Mouse (Mus musculus) liver, adult 2 months (tissue): ENCODE results near the gene Cideb.

Source experiments
- CTCF ChIP-seq: fragments of 200-500 bp; IDR thresholded peaks from 2 replicates; pipeline ENCODE4 v1.5.1; 2011; ENCODE audit warnings: low read depth, low read length, control low read depth
- POLR2A ChIP-seq: fragments of 200-500 bp; IDR thresholded peaks from 2 replicates; pipeline ENCODE4 v1.6.1; 2011; ENCODE audit warnings: low read length, control low read depth; ENCODE audit not compliant: insufficient read depth; ENCODE audit errors: extremely low read depth

DNA sequence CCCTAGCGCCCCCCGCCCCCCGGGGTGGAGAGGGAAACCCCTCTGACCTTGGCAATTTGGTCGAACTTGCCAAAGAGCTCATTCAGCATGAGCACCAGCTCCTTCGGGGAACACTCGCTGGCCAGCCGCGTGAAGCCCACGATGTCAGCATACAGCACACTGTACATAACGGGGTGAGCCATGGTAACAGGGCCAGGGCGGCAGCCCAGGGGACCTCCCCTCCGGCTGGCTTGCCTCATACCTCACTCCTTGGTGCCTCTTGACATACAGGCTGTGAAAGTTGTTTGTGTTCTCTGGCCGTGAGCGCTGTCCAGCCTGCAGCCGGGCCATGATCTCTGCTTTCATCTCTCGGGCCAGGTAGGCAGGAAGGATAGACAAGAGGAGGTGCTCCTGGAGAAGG lies 21.4 kb upstream of the Cideb start:
- TF ChIP-seq CTCF (no peak), POLR2A (no peak)
